Mouse (Mus musculus) neural tube, embryonic 13.5 days (tissue): Measurements from ENCODE around the gene Mrps26. TPM values are rescaled to one million over a fixed set of nuclear protein-coding genes. Genes with fewer than 3 reads are reported as not detected.
"Not testable (repeated sequence)": the region's sequence is repeated elsewhere in the genome, so short reads cannot be mapped to it uniquely, and the experiment has no call there.

Experiments
- ATAC-seq: fragments of 200-750 bp; cut with Nextera tagmentation; 2 replicates; pipeline ENCODE4 v1.8.0; 2017; ENCODE audit warnings: low read depth, mild to moderate bottlenecking, moderate TSS enrichment, moderate library complexity
- H3K27ac ChIP-seq: fragments of 300-500 bp; sonication (generic); replicated peaks from 2 replicates; pipeline ENCODE4 v1.5.1; 2015; ENCODE audit warnings: moderate library complexity, mild to moderate bottlenecking, inconsistent platforms
- H3K27me3 ChIP-seq: fragments of 300-500 bp; sonication (generic); 2 replicates; pipeline ENCODE4 v1.6.1; 2015; ENCODE audit warnings: mild to moderate bottlenecking, inconsistent platforms
- H3K36me3 ChIP-seq: fragments of 300-500 bp; sonication (generic); 2 replicates; pipeline ENCODE4 v1.6.1; 2015; ENCODE audit warnings: mild to moderate bottlenecking, inconsistent platforms
- H3K4me1 ChIP-seq: fragments of 300-500 bp; sonication (generic); replicated peaks from 2 replicates; pipeline ENCODE4 v1.6.1; 2015; ENCODE audit warnings: inconsistent platforms
- H3K4me2 ChIP-seq: fragments of 300-500 bp; sonication (generic); 2 replicates; pipeline ENCODE4 v1.6.1; 2015; ENCODE audit warnings: inconsistent platforms, mild to moderate bottlenecking, moderate library complexity
- H3K4me3 ChIP-seq: fragments of 300-500 bp; sonication (generic); 2 replicates; pipeline ENCODE4 v1.5.1; 2015; ENCODE audit warnings: mild to moderate bottlenecking, inconsistent platforms
- H3K9ac ChIP-seq: fragments of 300-500 bp; sonication (generic); 2 replicates; pipeline ENCODE4 v1.6.1; 2015; ENCODE audit warnings: moderate library complexity, mild to moderate bottlenecking, inconsistent platforms
- H3K9me3 ChIP-seq: fragments of 300-500 bp; sonication (generic); 2 replicates; pipeline ENCODE4 v1.6.1; 2016; ENCODE audit warnings: inconsistent platforms
- WGBS: fragments of 180-500 bp; shearing (Covaris S2); methylation state at CpG from one replicate; pipeline ENCODE4 v1.1.7; 2015; 5-methylcytosine and 5-hydroxymethylcytosine counted together
- polyA plus RNA-seq: library from polyadenylated mRNA; unstranded; fragments of >200 nt; fragmentation: Nextera tagmentation; extraction: Ambion mirVana; gene quantifications from 2 replicates; pipeline ENCODE4 v1.2.1, GENCODE M21; 2015

Mrps26 gene
- 77.4 and 87.0 TPM in 2 replicates for polyA plus RNA-seq

DNA sequence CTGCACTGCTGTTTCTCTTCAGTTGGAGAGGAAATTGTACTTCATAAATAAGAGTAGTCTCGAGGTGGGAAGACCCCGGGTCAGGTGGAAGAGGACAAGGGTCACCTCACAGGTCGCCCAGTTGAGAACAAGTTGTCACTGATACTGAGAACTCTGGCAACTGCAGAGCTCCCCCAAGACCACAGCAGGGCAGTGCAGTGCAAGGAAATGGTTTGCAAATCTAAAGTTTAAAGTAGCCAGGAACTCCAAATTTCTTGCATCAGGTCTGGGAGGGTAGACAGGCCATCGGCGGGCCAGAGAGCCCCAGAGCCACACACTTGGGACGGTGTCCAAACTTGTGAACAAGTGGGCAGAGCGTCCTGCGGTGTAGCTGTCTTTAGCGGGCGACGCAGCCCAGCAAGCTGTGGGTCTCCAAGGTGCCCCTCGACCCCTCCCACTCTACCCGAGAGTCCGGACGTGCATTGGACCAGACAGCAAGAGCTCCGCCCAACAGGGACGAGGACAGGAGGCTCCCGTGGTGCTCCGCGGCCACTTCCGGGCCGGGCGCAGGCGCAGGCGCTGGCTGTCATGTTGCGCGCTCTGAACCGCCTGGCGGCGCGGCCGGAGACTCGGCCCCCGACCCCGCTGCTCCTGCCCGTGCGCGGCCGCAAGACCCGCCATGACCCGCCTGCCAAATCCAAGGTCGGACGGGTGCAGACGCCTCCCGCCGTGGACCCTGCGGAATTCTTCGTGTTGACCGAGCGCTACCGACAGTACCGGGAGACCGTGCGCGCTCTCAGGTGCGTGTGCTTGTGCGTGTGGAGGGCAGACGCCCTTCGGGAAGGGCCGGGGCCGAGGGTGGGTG lies at the start of gene Mrps26:
Mrps26 (plus strand) TSS at position 531 of the 844 bp plus-strand sequence.
- Histone ChIP-seq H3K36me3 (peaks cover 26% of the 10 kb centered on the region), H3K4me3 (peak within 1 kb of the TSS; percentile 97), H3K4me2 (peak within 1 kb of the TSS; percentile 94), H3K9ac (peak within 1 kb of the TSS; percentile 95), H3K9me3 (no peaks in the 10 kb centered on the region), H3K27ac (peak within 1 kb of the TSS; percentile 52), H3K4me1 (peaks cover 24% of the 10 kb centered on the region), H3K27me3 (no peaks in the 10 kb centered on the region)
- under 1% methylated on average over 61 of the region's 61 CpGs for WGBS
- ATAC-seq: peak; percentile 99

DNA sequence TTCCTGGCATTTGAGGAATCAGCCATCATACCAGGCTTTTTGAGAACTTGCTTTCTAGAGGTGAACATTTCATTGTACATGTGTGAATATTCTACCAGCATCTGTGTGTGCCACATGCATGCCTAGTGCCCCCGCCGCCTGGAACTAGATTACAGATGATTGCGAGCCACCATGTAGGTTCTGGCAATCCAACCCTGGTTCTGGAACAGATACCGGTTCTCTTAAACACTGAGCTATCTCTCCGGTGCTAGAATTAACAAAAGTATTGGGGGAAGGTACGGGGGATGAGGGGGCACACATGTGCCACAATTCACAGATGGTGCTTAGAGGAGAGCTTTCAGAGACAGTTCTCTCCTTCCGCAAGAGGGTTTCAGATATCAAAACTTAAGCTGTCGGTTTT lies 49.6 kb upstream of the Mrps26 start:
- WGBS: 95% methylated on average over 8 of the region's 8 CpGs
- H3K4me3 ChIP-seq: no peak overlapping the region

DNA sequence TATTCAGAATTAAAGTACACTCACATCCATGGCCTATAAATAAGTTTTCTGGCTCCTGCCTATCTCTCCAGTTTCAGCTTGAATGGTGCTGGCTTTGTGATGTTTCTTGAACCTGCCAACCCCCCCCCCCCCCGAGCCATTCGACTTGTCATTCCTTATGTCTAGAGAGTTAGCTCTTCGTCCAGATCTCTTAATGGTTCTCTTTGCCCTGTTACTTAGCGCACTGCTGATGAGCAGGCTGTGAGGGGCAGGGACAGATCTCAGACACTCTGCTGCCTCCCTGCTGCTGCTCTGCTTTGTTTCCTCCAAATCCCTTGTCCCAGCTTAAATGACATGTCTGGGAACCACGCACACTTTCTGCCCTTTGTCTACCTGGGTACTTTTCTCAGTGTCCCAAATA lies 47.8 kb upstream of the Mrps26 start:
- Histone ChIP-seq H3K4me1 (no peaks in the 10 kb centered on the region), H3K9ac (no peak overlapping the region), H3K4me2 (no peak overlapping the region), H3K9me3 (no peaks in the 10 kb centered on the region), H3K27me3 (no peaks in the 10 kb centered on the region), H3K36me3 (peaks cover 52% of the 10 kb centered on the region), H3K27ac (no peak overlapping the region), H3K4me3 (no peak overlapping the region)
- no peak for ATAC-seq
- 44% methylated on average over 5 of the region's 5 CpGs for WGBS

More for the DNA sequence above, 49.6 kb upstream of the Mrps26 start:
- no peak overlapping the region for H3K27ac ChIP-seq
- no peak overlapping the region for H3K9ac ChIP-seq
- H3K4me1 ChIP-seq: no peaks in the 10 kb centered on the region
- H3K4me2 ChIP-seq: no peak overlapping the region
- H3K27me3 ChIP-seq: no peaks in the 10 kb centered on the region
- no peaks in the 10 kb centered on the region for H3K9me3 ChIP-seq
- ATAC-seq: no peak
- peaks cover 44% of the 10 kb centered on the region for H3K36me3 ChIP-seq

DNA sequence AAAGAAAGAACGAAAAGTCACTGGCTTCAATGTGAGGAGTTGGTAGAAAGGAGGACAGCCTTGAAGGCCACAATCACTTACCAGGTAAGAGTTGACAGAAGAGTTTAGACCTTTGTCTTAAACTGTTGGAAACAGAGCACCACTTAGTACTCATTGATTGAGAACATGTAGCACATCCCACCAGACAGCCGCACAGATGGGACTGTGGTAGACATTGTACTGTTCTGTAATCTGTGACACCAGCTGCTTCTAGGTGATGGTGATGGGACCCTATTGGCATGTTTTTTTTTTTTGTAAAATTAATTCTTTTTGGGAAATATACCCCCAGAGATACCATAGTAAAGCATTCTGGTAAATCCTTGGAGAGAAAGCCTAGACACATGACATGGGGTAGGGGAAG lies 41.6 kb upstream of the Mrps26 start:
- Histone ChIP-seq H3K4me2 (no peak overlapping the region), H3K36me3 (peaks cover 66% of the 10 kb centered on the region), H3K9ac (no peak overlapping the region), H3K27ac (no peak overlapping the region), H3K4me1 (no peaks in the 10 kb centered on the region), H3K9me3 (no peaks in the 10 kb centered on the region), H3K4me3 (no peak overlapping the region), H3K27me3 (no peaks in the 10 kb centered on the region)
- no peak for ATAC-seq
- WGBS: 97% methylated on average over 2 of the region's 2 CpGs

DNA sequence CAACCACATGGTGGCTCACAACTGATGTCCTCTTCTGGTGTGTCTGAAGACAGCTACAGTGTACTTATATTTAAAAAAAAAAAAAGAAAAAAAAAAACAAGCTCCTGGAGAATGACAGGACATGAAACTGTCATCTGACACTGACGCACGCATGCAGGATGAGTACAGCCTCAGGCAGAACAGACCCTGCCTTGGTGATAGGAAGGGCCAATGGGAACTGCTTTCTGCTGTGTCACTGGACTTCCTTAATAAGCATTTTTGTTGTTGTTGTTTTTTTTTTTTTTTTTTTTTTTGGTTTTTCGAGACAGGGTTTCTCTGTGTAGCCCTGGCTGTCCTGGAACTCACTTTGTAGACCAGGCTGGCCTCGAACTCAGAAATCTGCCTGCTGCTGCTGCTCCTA lies 38.1 kb upstream of the Mrps26 start:
- H3K4me3 ChIP-seq, H3K9ac ChIP-seq, H3K27ac ChIP-seq, ATAC-seq, H3K4me1 ChIP-seq, H3K27me3 ChIP-seq, H3K9me3 ChIP-seq, H3K4me2 ChIP-seq: not testable (repeated sequence)
- WGBS: 91% methylated on average over 3 of the region's 4 CpGs
- H3K36me3 ChIP-seq: peaks cover 65% of the 10 kb centered on the region

DNA sequence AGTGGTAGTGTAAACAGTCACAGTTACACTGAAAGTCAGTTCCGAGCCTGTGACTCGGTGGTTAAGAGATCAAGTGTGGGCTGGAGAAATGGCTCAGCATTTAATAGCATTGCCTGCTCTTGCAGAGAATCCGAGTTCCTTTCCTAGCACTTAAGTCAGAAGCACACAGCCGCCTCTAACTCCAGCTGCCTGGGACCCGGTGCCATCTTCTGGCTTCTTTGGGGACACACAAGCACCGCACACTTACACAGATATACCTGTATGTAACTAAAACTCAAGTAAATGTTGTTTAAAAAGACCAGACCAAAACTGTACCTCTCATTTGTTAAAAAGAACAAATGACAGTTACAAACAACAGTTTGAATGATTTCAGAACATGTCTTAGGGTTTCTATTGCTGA lies 35.1 kb upstream of the Mrps26 start:
- Histone ChIP-seq H3K9ac (no peak overlapping the region), H3K27me3 (no peaks in the 10 kb centered on the region), H3K27ac (no peak overlapping the region), H3K36me3 (peaks cover 59% of the 10 kb centered on the region), H3K4me3 (no peak overlapping the region), H3K9me3 (no peaks in the 10 kb centered on the region), H3K4me1 (no peaks in the 10 kb centered on the region), H3K4me2 (no peak overlapping the region)
- no peak for ATAC-seq
- WGBS: 87% methylated on average over 6 of the region's 6 CpGs

DNA sequence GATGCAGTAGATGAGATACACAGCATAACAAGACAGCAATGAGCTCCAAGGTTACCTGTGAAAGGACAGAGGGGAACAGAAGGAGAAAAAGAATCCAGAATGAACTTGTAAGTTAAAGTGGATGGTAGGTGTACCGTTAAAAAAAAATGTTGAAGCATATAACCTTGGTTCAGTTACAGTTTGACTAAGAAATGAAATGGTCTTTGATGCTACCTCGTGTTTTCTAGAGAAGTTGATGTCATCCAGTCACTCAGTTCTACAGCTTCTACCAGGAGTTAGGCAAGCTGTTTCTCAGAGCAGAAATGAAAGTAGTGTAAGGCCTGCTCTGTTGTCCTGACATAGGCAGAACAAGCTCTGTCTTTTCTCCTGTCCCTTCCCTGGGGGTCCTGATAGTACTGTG lies 34.3 kb upstream of the Mrps26 start:
- Histone ChIP-seq H3K27ac (no peak overlapping the region), H3K27me3 (no peaks in the 10 kb centered on the region), H3K4me2 (no peak overlapping the region), H3K9me3 (no peaks in the 10 kb centered on the region), H3K36me3 (peaks cover 59% of the 10 kb centered on the region), H3K4me1 (no peaks in the 10 kb centered on the region), H3K9ac (no peak overlapping the region), H3K4me3 (no peak overlapping the region)
- no peak for ATAC-seq
- WGBS: 94% methylated on average over 2 of the region's 2 CpGs

DNA sequence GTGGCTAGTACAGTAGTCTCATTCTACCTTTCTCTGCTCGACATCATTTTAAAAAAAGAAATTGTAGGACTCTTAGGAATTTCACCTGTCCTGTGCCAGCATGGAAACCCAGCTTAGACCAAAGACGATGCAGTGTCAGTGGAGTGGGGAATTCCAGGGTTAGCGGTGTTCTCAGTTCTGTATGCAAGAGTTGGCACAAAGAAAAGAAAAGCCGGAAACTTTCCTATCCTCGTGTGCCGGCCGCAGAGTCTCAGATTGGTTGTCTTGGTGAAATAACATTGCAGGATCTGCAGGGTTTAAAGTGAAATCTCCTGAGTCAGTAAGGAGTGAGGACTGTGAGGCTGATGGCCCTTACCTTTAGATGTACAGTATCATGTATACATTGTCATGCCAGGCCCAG lies 33.6 kb upstream of the Mrps26 start:
- Histone ChIP-seq H3K27me3 (no peaks in the 10 kb centered on the region), H3K27ac (no peak overlapping the region), H3K4me1 (no peaks in the 10 kb centered on the region), H3K9me3 (no peaks in the 10 kb centered on the region), H3K4me3 (no peak overlapping the region), H3K4me2 (no peak overlapping the region), H3K36me3 (peaks cover 62% of the 10 kb centered on the region), H3K9ac (no peak overlapping the region)
- 86% methylated on average over 7 of the region's 7 CpGs for WGBS
- ATAC-seq: no peak

DNA sequence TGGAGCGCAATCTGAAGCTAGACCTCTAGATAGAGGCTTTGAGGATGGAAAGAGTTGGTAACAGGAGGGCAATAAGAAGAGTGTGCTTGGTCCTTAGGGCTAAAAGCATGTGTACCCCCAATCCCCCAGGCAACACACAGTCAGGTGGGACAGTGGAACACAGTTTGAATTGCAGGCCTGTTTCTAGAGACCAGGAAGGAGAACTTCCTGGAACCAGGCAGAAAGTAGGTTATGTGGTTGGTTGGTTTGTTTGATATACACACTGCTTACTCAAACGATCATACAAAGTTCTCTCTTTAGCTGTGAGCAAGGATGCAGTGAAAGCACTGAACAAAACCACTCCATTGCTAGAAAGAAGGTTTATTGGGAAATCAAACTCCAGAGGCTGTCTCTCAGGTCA lies 31.3 kb upstream of the Mrps26 start:
- no peaks in the 10 kb centered on the region for H3K9me3 ChIP-seq
- H3K27ac ChIP-seq: no peak overlapping the region
- no peaks in the 10 kb centered on the region for H3K27me3 ChIP-seq
- peaks cover 80% of the 10 kb centered on the region for H3K36me3 ChIP-seq
- no peak overlapping the region for H3K4me2 ChIP-seq
- H3K9ac ChIP-seq: no peak overlapping the region
- no peak for ATAC-seq
- WGBS: 94% methylated on average over 2 of the region's 2 CpGs
- H3K4me3 ChIP-seq: no peak overlapping the region
- no peaks in the 10 kb centered on the region for H3K4me1 ChIP-seq

DNA sequence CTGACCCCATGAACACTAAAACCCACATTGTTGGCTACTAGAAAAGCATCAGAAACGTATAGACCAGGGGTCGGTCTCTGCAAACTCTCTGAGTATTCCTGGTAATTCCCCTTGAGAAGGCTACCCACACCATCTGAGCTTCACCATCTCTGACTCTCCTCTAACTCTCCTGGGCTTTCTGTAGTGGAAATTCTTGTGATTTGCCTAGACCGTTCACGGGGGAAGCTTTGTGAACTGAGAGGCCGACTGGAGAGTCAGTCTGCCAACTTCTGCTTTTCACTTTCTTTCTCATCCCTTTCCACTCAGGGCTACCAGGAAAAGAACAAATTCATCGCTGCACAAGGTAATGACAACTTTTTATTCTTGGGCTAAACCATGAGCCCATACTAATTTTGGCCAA lies 28.5 kb upstream of the Mrps26 start:
- Histone ChIP-seq H3K27ac (no peak overlapping the region), H3K27me3 (no peaks in the 10 kb centered on the region), H3K4me2 (no peak overlapping the region), H3K9me3 (no peaks in the 10 kb centered on the region), H3K4me1 (no peaks in the 10 kb centered on the region), H3K36me3 (peaks cover 90% of the 10 kb centered on the region), H3K9ac (no peak overlapping the region), H3K4me3 (no peak overlapping the region)
- 93% methylated on average over 6 of the region's 6 CpGs for WGBS
- no peak for ATAC-seq

DNA sequence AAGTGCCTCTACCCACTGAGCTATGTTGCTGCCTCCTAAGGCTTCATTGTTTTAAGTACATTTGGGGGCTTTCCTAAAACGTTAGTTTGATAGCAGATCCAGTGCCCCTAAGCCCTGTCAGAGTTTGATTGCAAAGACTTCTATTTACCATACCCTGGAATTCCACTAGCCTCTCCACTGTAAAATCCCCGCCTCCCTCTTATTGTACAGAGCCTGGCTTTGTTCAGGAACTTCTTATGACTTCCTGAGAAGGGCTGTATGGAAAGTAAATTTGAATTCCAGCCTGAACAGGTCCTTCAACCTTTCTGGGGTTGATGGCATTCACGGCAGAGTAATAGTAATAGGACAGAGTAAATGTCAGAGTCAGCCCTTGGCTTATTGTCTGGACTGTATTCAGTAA lies 26.7 kb upstream of the Mrps26 start:
- WGBS: 85% methylated on average over 3 of the region's 3 CpGs
- ATAC-seq: no peak
- Histone ChIP-seq H3K4me1 (no peaks in the 10 kb centered on the region), H3K36me3 (peaks cover 95% of the 10 kb centered on the region), H3K4me2 (no peak overlapping the region), H3K27me3 (no peaks in the 10 kb centered on the region), H3K9ac (no peak overlapping the region), H3K4me3 (no peak overlapping the region), H3K9me3 (no peaks in the 10 kb centered on the region), H3K27ac (no peak overlapping the region)

DNA sequence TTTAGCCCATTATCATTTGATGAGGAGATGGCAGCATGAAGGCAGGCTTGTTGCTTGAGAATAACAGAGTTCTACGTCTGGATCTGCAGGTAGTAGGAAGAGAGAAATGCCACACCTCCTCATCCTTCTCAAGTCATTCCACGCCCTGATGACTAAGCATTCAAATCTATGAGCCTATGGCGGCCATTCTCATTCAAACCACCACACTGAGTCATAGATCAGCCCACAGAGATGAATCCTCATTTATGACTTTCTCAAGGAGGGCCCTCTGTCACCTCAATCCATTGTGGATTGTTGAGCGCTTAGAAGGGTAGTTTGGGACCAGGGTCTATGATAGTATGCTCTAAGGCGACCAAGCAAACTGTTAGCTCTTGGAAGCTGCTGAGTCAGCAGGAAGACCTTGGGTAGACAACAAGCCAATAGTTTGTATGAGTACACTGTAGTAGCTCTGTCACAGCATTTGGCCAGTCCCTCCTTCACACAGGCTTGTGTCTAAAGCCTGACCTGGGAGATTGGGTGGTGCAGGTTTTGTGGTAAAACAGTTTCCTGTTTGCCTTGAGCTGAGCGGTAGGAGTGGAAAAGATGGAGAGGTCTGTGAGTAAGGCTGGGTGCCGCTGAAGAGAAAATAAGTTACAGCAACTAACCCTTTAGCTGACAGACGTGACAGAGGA lies 24.5 kb upstream of the Mrps26 start:
- H3K9me3 ChIP-seq: no peaks in the 10 kb centered on the region
- H3K27me3 ChIP-seq: no peaks in the 10 kb centered on the region
- H3K4me1 ChIP-seq: no peaks in the 10 kb centered on the region
- 92% methylated on average over 8 of the region's 8 CpGs for WGBS
- no peak overlapping the region for H3K4me3 ChIP-seq
- H3K36me3 ChIP-seq: peaks cover 96% of the 10 kb centered on the region
- no peak for ATAC-seq
- no peak overlapping the region for H3K27ac ChIP-seq
- no peak overlapping the region for H3K9ac ChIP-seq
- H3K4me2 ChIP-seq: no peak overlapping the region
